Mouse (Mus musculus): ENCODE measurements at regions not wholly inside any gene's neighbourhood (a gene's known extent, or its start where the extent isn't known, plus 50 kb on each side); places are given as distances from the start of the nearest gene placed in this dataset.

DNA sequence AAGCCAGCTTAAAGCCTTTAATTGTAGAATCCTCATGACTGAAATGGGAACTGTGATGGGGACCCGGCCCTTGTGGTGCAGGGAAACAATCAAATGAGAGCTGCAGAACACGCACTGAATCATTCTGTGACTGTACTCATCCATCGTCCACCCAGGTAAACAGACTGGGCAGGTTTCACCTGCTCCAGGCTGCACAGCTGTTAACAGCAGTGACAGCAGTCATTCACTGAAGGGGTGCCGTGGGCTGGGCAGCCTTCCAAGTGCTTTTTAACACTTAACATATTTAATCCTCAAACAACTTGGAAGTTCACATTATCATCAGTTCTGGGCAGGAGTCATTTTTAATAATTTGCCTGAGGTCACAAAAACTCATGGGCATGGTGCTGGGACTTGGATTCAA lies 208.2 kb downstream of the Foxa2 start:
- TF ChIP-seq CTCF (IDR thresholded peaks at IDR 0.05; ENCODE audit: low read depth) = no peak
- TF ChIP-seq EP300 (IDR thresholded peaks at IDR 0.05; ENCODE audit: low read depth) = no peak

All from heart, postnatal 0 days (tissue).